Mouse (Mus musculus): Measurements from ENCODE around the gene Sesn1. TPM values are rescaled to one million over a fixed set of nuclear protein-coding genes. Genes with fewer than 3 reads are reported as not detected.
A peak's percentile ranks its signal among the peaks of the same experiment; 100 is the strongest.

The Sesn1 gene
- polyA plus RNA-seq, 1 experiment from 2014 or later: 35.3 TPM

- Histone ChIP-seq H3K4me3 (replicated peaks; ENCODE audit: low read depth, low read length) (no peak overlapping the region), H3K4me2 (ENCODE audit: low read length) (no peak overlapping the region), H3K9ac (ENCODE audit: low read depth, low read length) (no peak overlapping the region), H3K4me1 (replicated peaks; ENCODE audit: insufficient read depth, low read length) (peaks cover 20% of the 10 kb centered on the region; the same call in 1 of the 2 replicates), H3K9me3 (replicated peaks; ENCODE audit: low read length) (no peaks in the 10 kb centered on the region), H3K36me3 (ENCODE audit: insufficient read depth, low read length) (no peaks in the 10 kb centered on the region), H3K27ac (no peak overlapping the region), H3K27me3 (ENCODE audit: insufficient read depth, low read length) (no peaks in the 10 kb centered on the region)
- ATAC-seq (replicated peaks; ENCODE audit: low FRiP score, low read depth): no peak
- no peak for TF ChIP-seq CTCF (IDR thresholded peaks at IDR 0.05; ENCODE audit: low read depth)
- 47% methylated on average over 8 of the region's 8 CpGs for WGBS
- DNase-seq (ENCODE audit: low spot score): peak; percentile 46
Measured at GRCm38 (mm10) chr10:41883741-41884575, 74.2 kb downstream of the Sesn1 start.

- under 1% methylated on average over 65 of the region's 65 CpGs for WGBS
- H3K27me3 ChIP-seq (ENCODE audit: insufficient read depth, low read length): no peaks in the 10 kb centered on the region
- TF ChIP-seq CTCF (IDR thresholded peaks at IDR 0.05; ENCODE audit: low read depth): no peak
- no peaks in the 10 kb centered on the region for H3K36me3 ChIP-seq (ENCODE audit: insufficient read depth, low read length)
- H3K9ac ChIP-seq (ENCODE audit: low read depth, low read length): peak overlapping the region; percentile 89
- peak overlapping the region; percentile 94 for H3K27ac ChIP-seq
- peaks cover 14% of the 10 kb centered on the region; the same call in 1 of the 2 replicates for H3K4me1 ChIP-seq (replicated peaks; ENCODE audit: insufficient read depth, low read length)
- ATAC-seq (replicated peaks; ENCODE audit: low FRiP score, low read depth) (peak; percentile 97), DNase-seq (ENCODE audit: low spot score) (peak; percentile 98)
- H3K4me2 ChIP-seq (ENCODE audit: low read length): peak overlapping the region; percentile 94
- no peaks in the 10 kb centered on the region for H3K9me3 ChIP-seq (replicated peaks; ENCODE audit: low read length)
- peak overlapping the region; percentile 79 for H3K4me3 ChIP-seq (replicated peaks; ENCODE audit: low read depth, low read length)
Measured at GRCm38 (mm10) chr10:41887080-41887821, 77.5 kb downstream of the Sesn1 start.

GRCm38 (mm10) chr10:41888365-41888941 lies 78.7 kb downstream of the Sesn1 start:
- Histone ChIP-seq H3K36me3 (ENCODE audit: insufficient read depth, low read length) (no peaks in the 10 kb centered on the region), H3K27ac (no peak overlapping the region), H3K27me3 (ENCODE audit: insufficient read depth, low read length) (no peaks in the 10 kb centered on the region), H3K9me3 (replicated peaks; ENCODE audit: low read length) (no peaks in the 10 kb centered on the region), H3K4me2 (ENCODE audit: low read length) (peak overlapping the region; percentile 94), H3K9ac (ENCODE audit: low read depth, low read length) (no peak overlapping the region), H3K4me1 (replicated peaks; ENCODE audit: insufficient read depth, low read length) (0 out of 2 replicates have a peak, but pooled peaks cover 9% of the 10 kb centered on the region), H3K4me3 (replicated peaks; ENCODE audit: low read depth, low read length) (peak overlapping the region; percentile 79)
- WGBS: 21% methylated on average over 4 of the region's 4 CpGs
- no peak for ATAC-seq (replicated peaks; ENCODE audit: low FRiP score, low read depth)
- TF ChIP-seq CTCF (IDR thresholded peaks at IDR 0.05; ENCODE audit: low read depth): peak; percentile 60
- DNase-seq (ENCODE audit: low spot score): peak; percentile 70

GRCm38 (mm10) chr10:41889566-41889965 lies 79.8 kb downstream of the Sesn1 start:
- Histone ChIP-seq H3K4me3 (replicated peaks; ENCODE audit: low read depth, low read length) (no peak overlapping the region), H3K36me3 (ENCODE audit: insufficient read depth, low read length) (no peaks in the 10 kb centered on the region), H3K9ac (ENCODE audit: low read depth, low read length) (no peak overlapping the region), H3K27ac (no peak overlapping the region), H3K27me3 (ENCODE audit: insufficient read depth, low read length) (no peaks in the 10 kb centered on the region), H3K4me2 (ENCODE audit: low read length) (no peak overlapping the region), H3K9me3 (replicated peaks; ENCODE audit: low read length) (no peaks in the 10 kb centered on the region), H3K4me1 (replicated peaks; ENCODE audit: insufficient read depth, low read length) (0 out of 2 replicates have a peak, but pooled peaks cover 16% of the 10 kb centered on the region)
- ATAC-seq (replicated peaks; ENCODE audit: low FRiP score, low read depth): no peak
- no peak for DNase-seq (ENCODE audit: low spot score)
- 69% methylated on average over 5 of the region's 5 CpGs for WGBS
- TF ChIP-seq CTCF (IDR thresholded peaks at IDR 0.05; ENCODE audit: low read depth): no peak

GRCm38 (mm10) chr10:41890537-41890936 lies 80.8 kb downstream of the Sesn1 start:
- TF ChIP-seq CTCF (IDR thresholded peaks at IDR 0.05; ENCODE audit: low read depth): no peak
- H3K4me1 ChIP-seq (replicated peaks; ENCODE audit: insufficient read depth, low read length): 0 out of 2 replicates have a peak, but pooled peaks cover 13% of the 10 kb centered on the region
- no peak overlapping the region for H3K27ac ChIP-seq
- no peak overlapping the region for H3K4me2 ChIP-seq (ENCODE audit: low read length)
- H3K36me3 ChIP-seq (ENCODE audit: insufficient read depth, low read length): no peaks in the 10 kb centered on the region
- H3K4me3 ChIP-seq (replicated peaks; ENCODE audit: low read depth, low read length): no peak overlapping the region
- H3K27me3 ChIP-seq (ENCODE audit: insufficient read depth, low read length): no peaks in the 10 kb centered on the region
- H3K9ac ChIP-seq (ENCODE audit: low read depth, low read length): no peak overlapping the region
- ATAC-seq (replicated peaks; ENCODE audit: low FRiP score, low read depth) (no peak), DNase-seq (ENCODE audit: low spot score) (no peak)
- no peaks in the 10 kb centered on the region for H3K9me3 ChIP-seq (replicated peaks; ENCODE audit: low read length)

- DNase-seq (ENCODE audit: low spot score) (no peak), ATAC-seq (replicated peaks; ENCODE audit: low FRiP score, low read depth) (no peak)
- Histone ChIP-seq H3K36me3 (ENCODE audit: insufficient read depth, low read length) (0 out of 2 replicates have a peak, but pooled peaks cover 4% of the 10 kb centered on the region), H3K4me3 (replicated peaks; ENCODE audit: low read depth, low read length) (no peak overlapping the region), H3K9ac (ENCODE audit: low read depth, low read length) (no peak overlapping the region), H3K4me1 (replicated peaks; ENCODE audit: insufficient read depth, low read length) (0 out of 2 replicates have a peak, but pooled peaks cover 13% of the 10 kb centered on the region), H3K9me3 (replicated peaks; ENCODE audit: low read length) (no peaks in the 10 kb centered on the region), H3K27me3 (ENCODE audit: insufficient read depth, low read length) (no peaks in the 10 kb centered on the region), H3K4me2 (ENCODE audit: low read length) (no peak overlapping the region), H3K27ac (no peak overlapping the region)
- WGBS: 91% methylated on average over 4 of the region's 4 CpGs
- TF ChIP-seq CTCF (IDR thresholded peaks at IDR 0.05; ENCODE audit: low read depth): no peak
Measured at GRCm38 (mm10) chr10:41891312-41891711, 81.6 kb downstream of the Sesn1 start.

All from kidney, postnatal 0 days (tissue).